Mouse (Mus musculus) liver, adult 2 months (tissue): ENCODE measurements around the gene Insrr. TPM values are rescaled to one million over a fixed set of nuclear protein-coding genes. Genes with fewer than 3 reads are reported as not detected.

Source experiments
- DNase-seq: peaks from one replicate; pipeline ENCODE4 v3.0.0-alpha.2; 2011; ENCODE audit warnings: low read depth, low spot score; ENCODE audit errors: extremely low read depth
- H3K27ac ChIP-seq: fragments of 200-500 bp; replicated peaks from 2 replicates; pipeline ENCODE4 v1.5.1; 2012; ENCODE audit warnings: low read depth, mild to moderate bottlenecking, control low read depth, inconsistent platforms, low read length; ENCODE audit not compliant: insufficient read depth
- H3K27me3 ChIP-seq: fragments of 200-500 bp; 2 replicates; pipeline ENCODE4 v1.6.1; 2012; ENCODE audit warnings: mild to moderate bottlenecking, moderate library complexity, low read length, inconsistent platforms; ENCODE audit not compliant: control insufficient read depth, insufficient read depth
- H3K36me3 ChIP-seq: fragments of 200-500 bp; 2 replicates; pipeline ENCODE4 v1.6.1; 2012; ENCODE audit warnings: low read length, inconsistent platforms; ENCODE audit not compliant: control insufficient read depth, insufficient read depth
- H3K4me1 ChIP-seq: fragments of 200-500 bp; 2 replicates; pipeline ENCODE4 v1.6.1; 2011; ENCODE audit warnings: low read length; ENCODE audit not compliant: control insufficient read depth, insufficient read depth
- H3K4me3 ChIP-seq: fragments of 200-500 bp; 2 replicates; pipeline ENCODE4 v1.5.1; 2011; ENCODE audit warnings: low read depth, mild to moderate bottlenecking, control low read depth, low read length, moderate library complexity; ENCODE audit not compliant: insufficient read depth
- H3K79me2 ChIP-seq: fragments of 200-500 bp; 2 replicates; pipeline ENCODE4 v1.6.1; 2012; ENCODE audit warnings: inconsistent platforms, mild to moderate bottlenecking, low read length, moderate library complexity; ENCODE audit not compliant: control insufficient read depth, insufficient read depth
- H3K9ac ChIP-seq: fragments of 200-500 bp; 2 replicates; pipeline ENCODE4 v1.6.1; 2012; ENCODE audit warnings: low read depth, mild to moderate bottlenecking, control low read depth, inconsistent platforms, low read length
- CTCF ChIP-seq: fragments of 200-500 bp; IDR thresholded peaks from 2 replicates; pipeline ENCODE4 v1.5.1; 2011; ENCODE audit warnings: low read depth, low read length, control low read depth
- POLR2A ChIP-seq: fragments of 200-500 bp; IDR thresholded peaks from 2 replicates; pipeline ENCODE4 v1.6.1; 2011; ENCODE audit warnings: low read length, control low read depth; ENCODE audit not compliant: insufficient read depth; ENCODE audit errors: extremely low read depth
- WGBS: fragments of 180-500 bp; shearing (Covaris S2); methylation state at CpG from one replicate; pipeline ENCODE4 v1.1.7; 2018; 5-methylcytosine and 5-hydroxymethylcytosine counted together
- polyA plus RNA-seq: library from polyadenylated mRNA; depleted of rRNA; stranded (reverse); fragments of >200 nt; gene quantifications from 2 replicates; pipeline ENCODE4 v1.2.3, GENCODE M21; 2012
- total RNA-seq: library from RNA; depleted of rRNA; stranded (reverse); fragments of >200 nt; gene quantifications from 2 replicates; pipeline ENCODE4 v1.2.3, GENCODE M21; 2014

The Insrr gene
- total and polyA plus RNA-seq, 2 experiments: 0.02 TPM; not detected in 1

- H3K79me2 ChIP-seq: no peaks in the 10 kb centered on the region
- peaks cover 13% of the 10 kb centered on the region for H3K27me3 ChIP-seq
- peak; percentile 78 for DNase-seq
- TF ChIP-seq POLR2A (no peak), CTCF (peak; percentile 74)
- 13% methylated on average over 33 of the region's 33 CpGs for whole genome bisulfite sequencing
- no peak overlapping the region for H3K27ac ChIP-seq
- peak overlapping the region; percentile 15; the same call in 1 of the 2 replicates for H3K4me3 ChIP-seq
- H3K36me3 ChIP-seq: no peaks in the 10 kb centered on the region
- H3K4me1 ChIP-seq: peaks cover 6% of the 10 kb centered on the region; the same call in 1 of the 2 replicates
- H3K9ac ChIP-seq: no peak overlapping the region
These were observed 1.1 kb upstream of the Insrr start for GRCm38 (mm10) chr3:87795336-87796277.

GRCm38 (mm10) chr3:87801681-87802080 lies 4.9 kb downstream of the Insrr start:
- TF ChIP-seq POLR2A (no peak), CTCF (no peak)
- DNase-seq: peak; percentile 68
- no peaks in the 10 kb centered on the region for H3K4me1 ChIP-seq
- no peak overlapping the region for H3K4me3 ChIP-seq
- H3K27me3 ChIP-seq: peaks cover 5% of the 10 kb centered on the region; the same call in 1 of the 2 replicates
- WGBS: 25% methylated on average over 5 of the region's 5 CpGs
- no peak overlapping the region for H3K27ac ChIP-seq
- no peak overlapping the region for H3K9ac ChIP-seq
- no peaks in the 10 kb centered on the region for H3K79me2 ChIP-seq
- no peaks in the 10 kb centered on the region for H3K36me3 ChIP-seq

GRCm38 (mm10) chr3:87804038-87804677 lies 7.4 kb downstream of the Insrr start:
- H3K79me2 ChIP-seq: no peaks in the 10 kb centered on the region
- no peak for TF ChIP-seq CTCF
- peak; percentile 37 for DNase-seq

GRCm38 (mm10) chr3:87809322-87809962 lies 12.7 kb downstream of the Insrr start:
- WGBS: 13% methylated on average over 28 of the region's 28 CpGs
- Histone ChIP-seq H3K79me2 (no peaks in the 10 kb centered on the region), H3K36me3 (no peaks in the 10 kb centered on the region), H3K9ac (no peak overlapping the region), H3K27ac (no peak overlapping the region), H3K27me3 (peaks cover 8% of the 10 kb centered on the region), H3K4me3 (no peak overlapping the region), H3K4me1 (no peaks in the 10 kb centered on the region)
- TF ChIP-seq POLR2A (no peak), CTCF (no peak)
- DNase-seq: no peak

More at GRCm38 (mm10) chr3:87804038-87804677, 7.4 kb downstream of the Insrr start:
- H3K9ac ChIP-seq: no peak overlapping the region
- 4% methylated on average over 26 of the region's 26 CpGs for whole genome bisulfite sequencing
- H3K4me1 ChIP-seq: no peaks in the 10 kb centered on the region
- H3K4me3 ChIP-seq: peak overlapping the region; percentile 15; the same call in 1 of the 2 replicates
- H3K27me3 ChIP-seq: peaks cover 1% of the 10 kb centered on the region
- no peaks in the 10 kb centered on the region for H3K36me3 ChIP-seq
- no peak overlapping the region for H3K27ac ChIP-seq

GRCm38 (mm10) chr3:87811297-87811696 lies 14.5 kb downstream of the Insrr start:
- no peaks in the 10 kb centered on the region for H3K36me3 ChIP-seq
- no peak for DNase-seq
- 80% methylated on average over 8 of the region's 8 CpGs for WGBS
- H3K4me3 ChIP-seq: no peak overlapping the region
- no peaks in the 10 kb centered on the region for H3K4me1 ChIP-seq
- H3K27me3 ChIP-seq: peaks cover 8% of the 10 kb centered on the region
- H3K9ac ChIP-seq: no peak overlapping the region
- H3K27ac ChIP-seq: no peak overlapping the region
- no peak for TF ChIP-seq CTCF
- no peak for TF ChIP-seq POLR2A
- H3K79me2 ChIP-seq: no peaks in the 10 kb centered on the region
